Mouse (Mus musculus) lung, adult 2 months (tissue): ENCODE measurements at regions not wholly inside any gene's neighbourhood (a gene's known extent, or its start where the extent isn't known, plus 50 kb on each side); places are given as distances from the start of the nearest gene placed in this dataset.

ENCODE experiments used
- DNase-seq: peaks from one replicate; pipeline ENCODE4 v3.0.0; 2022
- H3K4me1 ChIP-seq: fragments of 200-500 bp; 2 replicates; pipeline ENCODE4 v1.6.1; 2011; ENCODE audit warnings: low read length; ENCODE audit not compliant: control insufficient read depth, insufficient read depth
- H3K4me3 ChIP-seq: fragments of 200-500 bp; replicated peaks from 2 replicates; pipeline ENCODE3; 2011; ENCODE audit warnings: low read depth, mild to moderate bottlenecking, control low read depth, low read length; ENCODE audit errors: extremely low read depth
- CTCF ChIP-seq: fragments of 200-500 bp; IDR thresholded peaks from 2 replicates; pipeline ENCODE4 v1.5.1; 2011; ENCODE audit warnings: mild to moderate bottlenecking, low read length, control low read depth; ENCODE audit not compliant: insufficient read depth
- POLR2A ChIP-seq: fragments of 200-500 bp; IDR thresholded peaks from 2 replicates; pipeline ENCODE4 v1.6.1; 2011; ENCODE audit warnings: low read depth, mild to moderate bottlenecking, control low read depth, low read length, borderline replicate concordance; ENCODE audit errors: extremely low read depth
- WGBS: fragments of 180-500 bp; shearing (Covaris S2); methylation state at CpG from one replicate; pipeline ENCODE4 v1.1.7; 2018; 5-methylcytosine and 5-hydroxymethylcytosine counted together

DNA sequence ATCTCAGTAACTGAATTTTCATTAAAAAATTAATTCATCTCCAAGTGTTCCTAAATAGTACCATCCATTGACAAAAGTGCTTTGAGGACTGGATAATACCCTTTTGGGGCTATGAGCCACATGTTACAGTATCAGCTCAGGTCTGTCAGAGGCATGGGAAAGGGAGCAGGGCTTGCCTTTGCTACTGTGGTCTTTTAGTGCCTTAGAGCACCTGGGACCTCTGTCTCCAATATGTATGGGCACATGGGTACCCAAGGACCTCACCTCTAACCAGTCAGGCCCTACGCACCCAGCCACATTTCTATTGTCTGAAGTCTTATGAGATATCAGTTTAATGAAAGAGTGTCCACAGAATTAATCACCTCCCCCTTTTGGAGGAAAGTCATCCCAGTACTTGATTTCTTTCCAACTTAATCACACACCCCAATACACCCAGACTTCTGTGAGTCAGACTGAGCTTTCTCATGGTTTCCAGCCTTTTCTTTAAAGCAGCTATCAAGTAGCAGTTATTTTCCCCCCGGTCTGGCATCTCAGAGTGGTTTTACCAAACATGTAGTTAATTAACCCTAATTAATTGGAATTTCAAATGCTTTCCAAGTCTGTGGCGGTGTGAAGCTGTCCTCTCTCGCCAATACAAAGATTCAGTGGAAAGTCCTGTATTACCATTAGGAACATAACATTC is 498.7 kb upstream of the Camk1g start:
- WGBS, result 80% methylated on average over 4 of the region's 4 CpGs
- H3K4me1 ChIP-seq, result no peaks in the 10 kb centered on the region
- DNase-seq, result no peak
- no peak for TF ChIP-seq CTCF
- TF ChIP-seq POLR2A, result no peak
- no peak overlapping the region for H3K4me3 ChIP-seq

DNA sequence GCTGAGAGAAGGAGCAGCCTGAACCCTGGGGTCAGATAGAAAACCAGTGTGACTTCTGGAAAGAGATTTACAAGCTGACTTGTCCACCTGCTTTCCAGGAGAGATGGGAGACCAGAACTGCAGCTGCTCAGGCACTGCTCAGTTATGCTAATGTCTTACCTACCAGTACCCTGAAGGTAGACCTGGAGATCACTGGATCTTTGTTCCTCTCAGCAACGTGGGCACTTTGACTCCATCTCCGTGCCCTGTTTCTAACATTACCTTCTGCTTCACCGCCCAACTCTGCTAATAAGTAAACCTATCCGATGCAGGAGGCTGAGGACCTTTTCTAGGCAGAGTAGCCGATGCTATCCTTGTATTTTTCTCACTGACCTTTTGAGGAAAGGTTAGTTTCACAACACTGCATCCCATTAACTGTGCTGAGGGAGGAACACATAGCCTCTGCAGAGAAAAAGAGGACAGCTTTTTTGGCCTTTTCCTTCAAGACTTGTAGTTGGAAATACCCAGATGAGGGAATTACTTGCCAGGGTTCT is 490.7 kb upstream of the Camk1g start:
- no peak overlapping the region for H3K4me3 ChIP-seq
- 74% methylated on average over 5 of the region's 5 CpGs for WGBS
- TF ChIP-seq CTCF, result no peak
- TF ChIP-seq POLR2A, result no peak
- DNase-seq, result no peak
- no peaks in the 10 kb centered on the region for H3K4me1 ChIP-seq

DNA sequence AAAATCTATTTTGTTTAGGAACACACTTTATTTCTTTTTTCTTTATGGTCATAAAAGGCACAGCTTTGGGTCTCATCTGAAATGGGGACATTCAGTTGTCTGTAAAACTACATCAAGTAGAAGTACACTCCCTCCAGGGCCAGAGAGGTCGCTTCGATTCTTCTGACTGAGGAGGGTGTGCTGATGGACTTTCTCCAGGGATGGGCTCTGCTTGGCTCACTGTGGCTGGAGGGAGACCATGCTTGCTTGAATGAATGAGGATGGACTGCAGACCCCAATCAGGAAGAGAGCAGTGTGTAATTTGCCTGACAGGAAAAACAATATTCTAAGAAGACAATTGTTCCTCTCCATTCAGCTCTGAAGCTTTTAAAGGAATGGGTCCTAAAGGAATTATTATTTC is 490.3 kb upstream of the Camk1g start:
- TF ChIP-seq CTCF (no peak), POLR2A (no peak)
- 53% methylated on average over 2 of the region's 2 CpGs for WGBS
- Histone ChIP-seq H3K4me3 (no peak overlapping the region), H3K4me1 (no peaks in the 10 kb centered on the region)
- DNase-seq, result no peak

DNA sequence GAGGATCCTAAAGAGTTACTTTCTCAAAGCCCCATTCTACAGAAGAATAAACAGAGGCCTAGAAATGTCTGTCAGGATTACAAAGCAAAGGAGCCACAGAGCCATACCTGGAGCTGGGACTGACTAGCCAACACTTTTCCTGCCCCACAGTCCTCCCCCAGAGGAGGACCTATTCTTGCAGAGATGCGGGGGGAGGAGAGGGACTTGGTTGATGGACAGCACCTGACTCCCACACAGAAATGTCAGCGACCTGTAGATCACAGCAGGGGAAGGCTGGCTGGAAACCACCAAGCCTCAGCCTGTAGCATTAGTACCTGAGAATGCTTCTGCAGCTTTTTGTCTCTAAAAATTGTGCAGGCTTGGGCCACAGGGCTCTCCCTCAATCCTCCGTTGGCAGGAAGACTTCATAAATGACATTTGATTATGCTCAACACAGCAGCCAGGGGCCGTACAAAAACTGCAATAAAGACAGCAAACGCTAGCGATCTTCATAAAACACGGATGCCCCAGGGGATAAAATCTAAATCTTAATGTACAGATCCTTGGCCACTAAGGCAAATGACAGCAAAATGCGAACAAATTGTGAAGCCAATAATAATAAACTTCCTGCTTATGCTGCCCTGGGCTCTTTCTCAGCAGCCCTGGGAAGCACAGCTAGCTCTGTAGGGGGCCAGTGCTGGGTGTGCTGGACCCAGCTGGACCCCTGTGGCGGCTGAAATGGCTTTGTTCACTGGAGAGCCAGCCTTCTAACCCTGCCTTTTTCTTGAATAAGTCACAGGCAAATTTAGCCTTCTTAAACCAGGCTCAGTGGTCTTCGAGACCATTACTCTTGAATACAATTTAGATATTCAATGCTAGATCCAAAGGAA is 489.4 kb upstream of the Camk1g start:
- H3K4me3 ChIP-seq, result no peak overlapping the region
- no peaks in the 10 kb centered on the region for H3K4me1 ChIP-seq
- WGBS, result 51% methylated on average over 10 of the region's 10 CpGs
- TF ChIP-seq CTCF (no peak), POLR2A (no peak)
- no peak for DNase-seq

DNA sequence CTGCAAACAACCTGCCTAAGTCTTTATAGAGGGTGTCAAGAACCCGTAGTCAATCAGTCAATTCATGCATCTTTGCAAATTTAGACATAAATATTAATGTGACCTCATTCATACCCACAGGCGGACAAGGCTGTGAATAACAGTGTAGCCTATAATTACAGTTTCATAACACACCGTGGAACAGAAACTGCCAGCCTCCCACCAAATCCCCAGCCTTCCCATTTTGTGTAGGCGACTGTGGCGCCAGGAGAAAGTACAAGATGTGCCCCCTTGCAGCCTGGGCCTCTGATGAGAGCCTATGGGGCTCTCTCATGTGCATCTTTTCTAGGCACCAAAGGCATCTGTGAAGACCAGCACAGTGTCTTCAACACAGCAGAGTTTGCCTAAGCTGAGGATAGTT is 477.8 kb upstream of the Camk1g start:
- no peaks in the 10 kb centered on the region for H3K4me1 ChIP-seq
- no peak overlapping the region for H3K4me3 ChIP-seq
- 76% methylated on average over 5 of the region's 5 CpGs for WGBS
- no peak for DNase-seq
- TF ChIP-seq CTCF (no peak), POLR2A (no peak)

DNA sequence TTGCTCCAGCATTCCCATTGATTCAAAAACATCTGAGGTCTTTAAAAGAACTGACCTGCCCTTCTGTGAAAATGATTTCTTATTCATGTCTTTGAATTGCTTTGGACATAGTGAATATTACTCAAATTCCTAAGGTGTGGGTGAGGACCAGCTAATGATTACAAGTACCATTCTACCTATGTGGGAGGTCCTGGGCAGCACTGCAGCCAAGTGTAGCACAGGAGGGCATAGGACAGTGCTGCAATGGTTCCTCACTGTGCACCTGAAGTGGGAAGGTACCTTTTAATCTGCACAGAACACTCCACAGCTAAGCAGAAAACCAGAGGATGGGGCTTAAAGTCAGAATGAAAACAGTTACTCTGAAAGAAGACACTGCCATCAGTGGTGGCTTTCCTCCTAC is 474.8 kb upstream of the Camk1g start:
- Histone ChIP-seq H3K4me1 (no peaks in the 10 kb centered on the region), H3K4me3 (no peak overlapping the region)
- TF ChIP-seq CTCF, result no peak
- no peak for TF ChIP-seq POLR2A
- DNase-seq, result no peak

DNA sequence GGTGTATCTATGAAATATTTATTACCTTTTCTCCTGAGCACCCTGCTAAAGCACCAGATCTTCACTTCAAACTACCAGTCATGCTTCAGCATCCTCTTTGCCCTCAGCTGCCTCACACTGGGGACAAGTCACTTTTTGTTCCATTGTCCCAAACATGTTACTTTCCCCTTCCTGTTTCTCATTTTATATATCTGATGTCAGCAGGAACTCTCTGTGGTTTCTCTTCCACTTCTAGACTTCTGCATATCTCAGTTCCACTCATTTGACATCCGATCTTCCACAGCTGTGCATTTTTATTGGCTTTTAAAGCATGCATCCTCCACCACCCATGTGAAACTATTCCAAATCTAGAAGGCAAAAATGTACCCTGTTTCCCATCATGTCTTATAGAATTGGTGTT is 474.4 kb upstream of the Camk1g start:
- Histone ChIP-seq H3K4me3 (no peak overlapping the region), H3K4me1 (no peaks in the 10 kb centered on the region)
- no peak for DNase-seq
- TF ChIP-seq CTCF (no peak), POLR2A (no peak)
- 32% methylated on average over 1 of the region's 1 CpGs for WGBS

DNA sequence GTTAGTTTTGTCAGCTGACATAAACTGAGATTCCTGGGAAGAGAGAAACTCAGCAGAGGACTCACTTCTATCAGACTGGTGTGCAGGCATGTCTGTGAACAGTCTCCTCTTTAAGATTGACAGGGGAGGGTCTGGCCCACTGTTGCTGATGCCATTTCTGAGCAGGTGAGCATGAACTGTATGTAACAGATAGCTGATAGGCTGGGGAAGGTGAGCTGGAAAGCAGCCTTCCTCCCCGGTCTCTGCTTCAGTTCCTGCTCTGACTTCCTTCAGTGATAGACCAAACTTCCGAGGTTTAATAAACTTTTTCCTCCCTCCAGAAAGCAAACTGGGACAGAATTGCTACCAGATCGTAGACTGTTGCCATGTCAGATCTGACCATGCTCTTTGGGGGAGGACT is 430.9 kb upstream of the Camk1g start:
- no peak for DNase-seq
- H3K4me1 ChIP-seq, result no peaks in the 10 kb centered on the region
- H3K4me3 ChIP-seq, result no peak overlapping the region
- 52% methylated on average over 3 of the region's 3 CpGs for WGBS
- no peak for TF ChIP-seq CTCF
- TF ChIP-seq POLR2A, result no peak

DNA sequence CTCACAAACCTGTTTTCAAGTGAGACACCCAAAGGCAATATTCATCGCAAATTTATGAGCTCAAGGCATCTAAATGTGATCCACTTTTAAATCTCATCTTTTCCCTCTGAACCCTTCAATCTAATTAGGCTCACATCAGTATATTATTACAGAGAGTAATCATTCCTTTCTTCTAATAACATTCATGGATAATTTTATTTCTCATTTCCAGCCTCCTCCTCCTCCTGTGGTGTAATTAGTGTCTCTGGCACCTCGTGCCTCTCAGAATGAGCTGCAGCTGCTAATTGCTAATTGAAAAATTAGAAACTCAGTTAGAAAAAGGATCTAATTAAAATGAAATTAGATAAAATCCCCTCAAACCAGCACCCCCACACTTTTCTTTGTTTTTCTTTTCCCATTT is 420.5 kb upstream of the Camk1g start:
- TF ChIP-seq CTCF, result no peak
- DNase-seq, result no peak
- 73% methylated on average over 2 of the region's 2 CpGs for WGBS

DNA sequence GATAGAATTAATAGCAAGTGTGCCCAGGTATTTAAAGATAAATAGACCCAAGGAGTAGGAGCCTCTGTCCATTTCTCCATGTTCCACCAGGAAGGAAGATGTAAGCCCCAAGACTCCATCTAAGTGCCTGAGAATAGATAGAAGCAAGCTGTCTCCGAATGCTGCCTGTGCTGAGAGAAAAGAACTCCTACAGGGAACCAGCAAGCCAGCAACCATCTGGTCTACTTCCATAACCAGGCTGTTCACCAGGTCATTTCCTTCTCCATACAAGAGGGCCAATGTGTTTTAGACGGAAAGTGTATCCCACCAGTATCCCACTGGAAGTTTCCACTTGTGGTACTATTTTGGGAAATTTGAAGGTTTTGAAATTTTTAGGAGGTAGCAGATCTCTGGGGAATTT is 418.4 kb upstream of the Camk1g start:
- no peak for TF ChIP-seq POLR2A
- TF ChIP-seq CTCF, result no peak
- WGBS, result 86% methylated on average over 2 of the region's 2 CpGs
- no peaks in the 10 kb centered on the region for H3K4me1 ChIP-seq

More for the DNA sequence above, 420.5 kb upstream of the Camk1g start:
- no peak overlapping the region for H3K4me3 ChIP-seq
- H3K4me1 ChIP-seq, result no peaks in the 10 kb centered on the region

More for the DNA sequence above, 418.4 kb upstream of the Camk1g start:
- DNase-seq, result no peak
- no peak overlapping the region for H3K4me3 ChIP-seq
